Mouse (Mus musculus) lung, adult 2 months (tissue): ENCODE measurements around the gene Tmem161a. TPM values are rescaled to one million over a fixed set of nuclear protein-coding genes. Genes with fewer than 3 reads are reported as not detected.

Experiments used
- DNase-seq: peaks from one replicate; pipeline ENCODE4 v3.0.0; 2022
- H3K4me1 ChIP-seq: fragments of 200-500 bp; 2 replicates; pipeline ENCODE4 v1.6.1; 2011; ENCODE audit warnings: low read length; ENCODE audit not compliant: control insufficient read depth, insufficient read depth
- H3K4me3 ChIP-seq: fragments of 200-500 bp; replicated peaks from 2 replicates; pipeline ENCODE3; 2011; ENCODE audit warnings: low read depth, mild to moderate bottlenecking, control low read depth, low read length; ENCODE audit errors: extremely low read depth
- CTCF ChIP-seq: fragments of 200-500 bp; IDR thresholded peaks from 2 replicates; pipeline ENCODE4 v1.5.1; 2011; ENCODE audit warnings: mild to moderate bottlenecking, low read length, control low read depth; ENCODE audit not compliant: insufficient read depth
- POLR2A ChIP-seq: fragments of 200-500 bp; IDR thresholded peaks from 2 replicates; pipeline ENCODE4 v1.6.1; 2011; ENCODE audit warnings: low read depth, mild to moderate bottlenecking, control low read depth, low read length, borderline replicate concordance; ENCODE audit errors: extremely low read depth
- WGBS: fragments of 180-500 bp; shearing (Covaris S2); methylation state at CpG from one replicate; pipeline ENCODE4 v1.1.7; 2018; 5-methylcytosine and 5-hydroxymethylcytosine counted together
- polyA plus RNA-seq: library from polyadenylated mRNA; depleted of rRNA; stranded (reverse); fragments of >200 nt; gene quantifications from 2 replicates; pipeline ENCODE4 v1.2.3, GENCODE M21; 2012; rRNA removed

The Tmem161a gene
- polyA plus RNA-seq, 1 experiment: 105 TPM

- no peak for TF ChIP-seq CTCF
- no peak for TF ChIP-seq POLR2A
- Histone ChIP-seq H3K4me3 (no peak overlapping the region), H3K4me1 (peaks cover 7% of the 10 kb centered on the region)
- DNase-seq: no peak
- WGBS: 93% methylated on average over 9 of the region's 9 CpGs
Measured at GRCm38 (mm10) chr8:70230837-70231236, 58.7 kb downstream of the Tmem161a start.

Other genes starting within 250 kb of the Tmem161a start
- gene Gatad2a, start 176.0 kb upstream of the Tmem161a start, polyA plus RNA-seq: 78.1 and 81.8 TPM in 2 replicates
- 82.3 and 88.5 TPM in 2 replicates for gene Mau2, start 129.6 kb upstream of the Tmem161a start, polyA plus RNA-seq
- gene Sugp1, start 129.5 kb upstream of the Tmem161a start, polyA plus RNA-seq: 7.8 and 11.9 TPM in 2 replicates
- 7.2 and 7.4 TPM in 2 replicates for gene Tm6sf2, start 99.4 kb upstream of the Tmem161a start, polyA plus RNA-seq
- 0.07 and 0.11 TPM in 2 replicates for gene Hapln4, start 88.9 kb upstream of the Tmem161a start, polyA plus RNA-seq
- gene Ncan, start 51.5 kb upstream of the Tmem161a start, polyA plus RNA-seq: 0.10 and 0.15 TPM in 2 replicates
- gene Nr2c2ap, start 41.0 kb upstream of the Tmem161a start, polyA plus RNA-seq: 10.7 and 14.6 TPM in 2 replicates
- gene Rfxank, start 33.2 kb upstream of the Tmem161a start, polyA plus RNA-seq: 19.0 and 28.6 TPM in 2 replicates
- 76.5 and 79.0 TPM in 2 replicates for gene Borcs8, start 32.9 kb upstream of the Tmem161a start, polyA plus RNA-seq
- gene Mef2b, start 32.6 kb upstream of the Tmem161a start, polyA plus RNA-seq: 0.31 and 0.50 TPM in 2 replicates
- 26.9 and 29.6 TPM in 2 replicates for gene Slc25a42, start 39.9 kb downstream of the Tmem161a start, polyA plus RNA-seq
- 26.6 and 31.0 TPM in 2 replicates for gene Sugp2, start 61.9 kb downstream of the Tmem161a start, polyA plus RNA-seq
- gene Armc6, start 62.1 kb downstream of the Tmem161a start, polyA plus RNA-seq: 14.5 and 15.1 TPM in 2 replicates
- 75.0 and 111 TPM in 2 replicates for gene Homer3, start 110.5 kb downstream of the Tmem161a start, polyA plus RNA-seq
- gene Ddx49, start 130.1 kb downstream of the Tmem161a start, polyA plus RNA-seq: 37.2 and 43.0 TPM in 2 replicates
- gene Cope, start 130.2 kb downstream of the Tmem161a start, polyA plus RNA-seq: 308 and 342 TPM in 2 replicates
- 2.7 TPM in 2 replicates for gene Cers1, start 143.4 kb downstream of the Tmem161a start, polyA plus RNA-seq
- gene Gdf1, start 157.5 kb downstream of the Tmem161a start, polyA plus RNA-seq: 1.1 and 1.5 TPM in 2 replicates
- 35.8 and 36.7 TPM in 2 replicates for gene Upf1, start 180.9 kb downstream of the Tmem161a start, polyA plus RNA-seq
- gene Comp, start 201.2 kb downstream of the Tmem161a start, polyA plus RNA-seq: 0.51 and 1.3 TPM in 2 replicates